Mouse (Mus musculus): ENCODE results near the gene Cacng1.

GRCm38 (mm10) chr11:107668977-107669376 lies 47.3 kb downstream of the Cacng1 start:
- TF ChIP-seq CTCF (IDR thresholded peaks at IDR 0.05; ENCODE audit: extremely low read depth, insufficient read depth, low read length) (no peak), POLR2A (IDR thresholded peaks at IDR 0.05; ENCODE audit: extremely low read depth, insufficient read depth, low read length) (no peak)
